Mouse (Mus musculus) CH12.LX (cell line): ENCODE measurements around the gene Ephx1. TPM values are rescaled to one million over a fixed set of nuclear protein-coding genes. Genes with fewer than 3 reads are reported as not detected.
"Not testable (repeated sequence)": the region's sequence is repeated elsewhere in the genome, so short reads cannot be mapped to it uniquely, and the experiment has no call there.

Source experiments
- DNase-seq: peaks from one replicate; pipeline ENCODE4 v3.0.0-alpha.2; 2013; ENCODE audit errors: extremely low read depth
- H3K27ac ChIP-seq: 2 replicates; pipeline ENCODE4 v1.5.1; 2012; ENCODE audit warnings: low read depth, mild to moderate bottlenecking, control low read depth, moderate library complexity; ENCODE audit not compliant: insufficient read depth
- H3K27me3 ChIP-seq: replicated peaks from 2 replicates; pipeline ENCODE3; 2012; ENCODE audit warnings: inconsistent platforms
- H3K36me3 ChIP-seq, 2 experiments: replicated peaks in 1 of 2; 2 replicates each; pipeline versions ENCODE3 to v1.6.1; 2012; ENCODE audit warnings: inconsistent platforms in 1 of 2, low read length in 1 of 2, mild to moderate bottlenecking in 1 of 2, mixed read lengths in 1 of 2, moderate library complexity in 1 of 2; ENCODE audit not compliant: control insufficient read depth in 1 of 2, insufficient read depth in 1 of 2
- H3K4me1 ChIP-seq, 2 experiments: 2 replicates each; pipeline ENCODE4 v1.6.1; 2012; ENCODE audit warnings: inconsistent platforms in 1 of 2, moderate library complexity in 1 of 2; ENCODE audit not compliant: insufficient read depth in 2 of 2, control insufficient read depth in 1 of 2
- H3K4me2 ChIP-seq: 2 replicates; pipeline ENCODE4 v1.6.1; 2012; ENCODE audit warnings: low read depth, mild to moderate bottlenecking, control low read depth; ENCODE audit not compliant: poor library complexity, insufficient read depth, severe bottlenecking
- H3K4me3 ChIP-seq, 3 experiments: fragments of 150-350 bp in 1 of 3; sonication (generic) in 1 of 3; replicated peaks in 1 of 3; 2 replicates each; pipeline versions ENCODE3 to v1.5.1; 2011 to 2012; ENCODE audit warnings: low read depth in 2 of 3, low read length in 2 of 3, mild to moderate bottlenecking in 2 of 3, moderate library complexity in 2 of 3, control low read depth in 1 of 3, improper control_type of control experiment in 1 of 3, inconsistent platforms in 1 of 3, mixed read lengths in 1 of 3; ENCODE audit not compliant: poor library complexity in 1 of 3
- H3K79me2 ChIP-seq: replicated peaks from 2 replicates; pipeline ENCODE4 v1.6.1; 2012; ENCODE audit warnings: mild to moderate bottlenecking, moderate library complexity; ENCODE audit not compliant: control insufficient read depth, poor library complexity, insufficient read depth, severe bottlenecking; ENCODE audit errors: extremely low read depth
- H3K9ac ChIP-seq: 2 replicates; pipeline ENCODE4 v1.6.1; 2012; ENCODE audit warnings: low read depth, mild to moderate bottlenecking, control low read depth, moderate library complexity; ENCODE audit not compliant: insufficient read depth
- H3K9me3 ChIP-seq: replicated peaks from 2 replicates; pipeline ENCODE3; 2012; ENCODE audit warnings: low read length, inconsistent platforms, mixed read lengths
- BHLHE40 ChIP-seq: IDR thresholded peaks from 2 replicates; pipeline ENCODE4 v1.6.1; 2011; ENCODE audit warnings: mild to moderate bottlenecking, low read depth, low read length, improper control_type of control experiment
- CTCF ChIP-seq, 2 experiments: IDR thresholded peaks in 1 of 2; conservative IDR thresholded peaks in 1 of 2; 2 replicates each; pipeline ENCODE4 v1.5.1; 2011 to 2012; ENCODE audit warnings: low read depth in 2 of 2, low read length in 2 of 2, improper control_type of control experiment in 1 of 2, inconsistent platforms in 1 of 2, mild to moderate bottlenecking in 1 of 2, moderate library complexity in 1 of 2
- JUN ChIP-seq: IDR thresholded peaks from 2 replicates; pipeline ENCODE4 v1.6.1; 2011; ENCODE audit warnings: low read depth, mild to moderate bottlenecking, low read length, improper control_type of control experiment, moderate library complexity; ENCODE audit not compliant: insufficient read depth
- MAX ChIP-seq: IDR thresholded peaks from 2 replicates; pipeline ENCODE4 v1.6.1; 2011; ENCODE audit warnings: low read length, improper control_type of control experiment
- PAX5 ChIP-seq: IDR thresholded peaks from 2 replicates; pipeline ENCODE4 v1.6.1; 2012; ENCODE audit warnings: low read length, inconsistent platforms, mixed read lengths
- RAD21 ChIP-seq: IDR thresholded peaks from 2 replicates; pipeline ENCODE4 v1.6.1; 2011; ENCODE audit warnings: low read depth, mild to moderate bottlenecking, low read length, improper control_type of control experiment, moderate library complexity
- SMC3 ChIP-seq: IDR thresholded peaks from 2 replicates; pipeline ENCODE4 v1.6.1; 2011; ENCODE audit warnings: low read depth, low read length, improper control_type of control experiment
- ZC3H11A ChIP-seq: IDR thresholded peaks from 2 replicates; pipeline ENCODE4 v1.6.1; 2012; ENCODE audit warnings: low read depth, mild to moderate bottlenecking, inconsistent platforms, low read length, improper control_type of control experiment
- dilution Hi-C: fragments of 300-500 bp; cut with MboI; formaldehyde crosslinking; loops from 2 replicates; pipeline ENCODE4 v1.14.3; 2020; ENCODE audit warnings: low sequenced_read_pairs; ENCODE audit not compliant: extremely low pct_unique_long_range_greater_than_20kb, extremely low pct_ligation_motif_present
- in situ Hi-C: fragments of 300-500 bp; cut with MboI; formaldehyde crosslinking; loops from 3 replicates; pipeline ENCODE4 v1.14.3; 2019; ENCODE audit warnings: low sequenced_read_pairs, low pct_ligation_motif_present, low pct_unique_long_range_greater_than_20kb, mixed read lengths
- polyA plus RNA-seq: library from polyadenylated mRNA; unstranded; fragments of >175 nt; gene quantifications from 2 replicates; pipeline ENCODE4 v1.2.1, GENCODE M21; 2012; ENCODE audit warnings: low read depth; ENCODE audit not compliant: insufficient read length
- total RNA-seq, 2 experiments: library from RNA; depleted of rRNA; stranded (reverse); fragments of 300-350 nt in 1 of 2; fragments of >200 nt in 1 of 2; gene quantifications; 2 replicates each; pipeline ENCODE4 v1.2.3; 2012 to 2014

Gene Ephx1
- total and polyA plus RNA-seq, 3 experiments = 10.7 to 20.7 (median 12.0) TPM

GRCm38 (mm10) chr1:180987759-180988158 is 32.9 kb downstream of the Ephx1 start:
- peaks cover 7% of the 10 kb centered on the region for H3K9me3 ChIP-seq
- no peak overlapping the region for H3K4me2 ChIP-seq
- no peaks in the 10 kb centered on the region for H3K79me2 ChIP-seq
- H3K4me3 ChIP-seq = no peak overlapping the region
- dilution Hi-C loops (no loop called here), in situ Hi-C loops (loop anchor here (5.0 kb wide), 1 partner anchor 35 kb away; the partner anchor contains the start of gene Ephx1)
- H3K9ac ChIP-seq = no peak overlapping the region
- H3K4me1 ChIP-seq = peaks cover 0 to 3% of the 10 kb centered on the region in 2 experiments; a peak in 1 of 4 replicates
- peaks cover 0 to 27% of the 10 kb centered on the region in 2 experiments for H3K36me3 ChIP-seq
- peak; percentile 70 for DNase-seq
- TF ChIP-seq RAD21 (peak; percentile 84), ZC3H11A (peak; percentile 16; the same call in 1 of the 2 replicates), SMC3 (peak; percentile 75), PAX5 (no peak), JUN (no peak), MAX (no peak), CTCF (conservative IDR thresholded peaks at IDR 0.05 in 1 of 2, IDR thresholded peaks at IDR 0.05 in 1 of 2; ENCODE audit: low read depth in 2 of 2, low read length in 2 of 2) (peak; percentile 84 to 88)
- no peak overlapping the region for H3K27ac ChIP-seq
- peaks cover 3% of the 10 kb centered on the region for H3K27me3 ChIP-seq

GRCm38 (mm10) chr1:180986701-180987100 is 34.0 kb downstream of the Ephx1 start:
- in situ Hi-C loops (loop anchor here (5.0 kb wide), 1 partner anchor 36 kb away; the partner anchor contains the start of gene Ephx1), dilution Hi-C loops (no loop called here)
- TF ChIP-seq CTCF (conservative IDR thresholded peaks at IDR 0.05 in 1 of 2, IDR thresholded peaks at IDR 0.05 in 1 of 2; ENCODE audit: low read depth in 2 of 2, low read length in 2 of 2) = peak in 1 of 2 experiments; percentile 40; a peak in 2 of 4 replicates
- TF ChIP-seq SMC3 = no peak
- TF ChIP-seq RAD21 = no peak
- no peak for TF ChIP-seq BHLHE40
- no peak overlapping the region for H3K27ac ChIP-seq
- no peaks in the 10 kb centered on the region for H3K79me2 ChIP-seq
- H3K36me3 ChIP-seq = peaks cover 0 to 19% of the 10 kb centered on the region in 2 experiments
- H3K4me1 ChIP-seq = peaks cover 0 to 3% of the 10 kb centered on the region in 2 experiments; a peak in 1 of 4 replicates
- peak; percentile 29 for DNase-seq
- peaks cover 7% of the 10 kb centered on the region for H3K9me3 ChIP-seq
- no peak overlapping the region for H3K4me3 ChIP-seq
- no peak overlapping the region for H3K4me2 ChIP-seq
- peaks cover 3% of the 10 kb centered on the region for H3K27me3 ChIP-seq
- H3K9ac ChIP-seq = no peak overlapping the region

- DNase-seq, H3K27ac ChIP-seq, H3K36me3 ChIP-seq, H3K27me3 ChIP-seq, H3K9me3 ChIP-seq, in situ Hi-C loops, H3K9ac ChIP-seq, H3K4me3 ChIP-seq, H3K4me1 ChIP-seq, H3K79me2 ChIP-seq, H3K4me2 ChIP-seq, dilution Hi-C loops: not testable (repeated sequence)
Measured at GRCm38 (mm10) chr1:180981298-180982046, 39.2 kb downstream of the Ephx1 start.
